Mouse (Mus musculus) CH12.LX (cell line): ENCODE results near the gene Psmd9.

Experiments used
- CTCF ChIP-seq, 2 experiments: IDR thresholded peaks in 1 of 2; conservative IDR thresholded peaks in 1 of 2; 2 replicates each; pipeline ENCODE4 v1.5.1; 2011 to 2012; ENCODE audit warnings: low read depth in 2 of 2, low read length in 2 of 2, improper control_type of control experiment in 1 of 2, inconsistent platforms in 1 of 2, mild to moderate bottlenecking in 1 of 2, moderate library complexity in 1 of 2
- JUND ChIP-seq: conservative IDR thresholded peaks from 2 replicates; pipeline ENCODE4 v1.6.1; 2011; ENCODE audit warnings: low read depth, low read length, improper control_type of control experiment
- MYC ChIP-seq: IDR thresholded peaks from 2 replicates; pipeline ENCODE4 v1.6.1; 2011; ENCODE audit warnings: low read depth, mild to moderate bottlenecking, improper control_type of control experiment, low read length
- POLR2A ChIP-seq: IDR thresholded peaks from 2 replicates; pipeline ENCODE4 v1.6.1; 2011; ENCODE audit warnings: low read depth, mild to moderate bottlenecking, improper control_type of control experiment, low read length
- POLR2AphosphoS2 ChIP-seq: IDR thresholded peaks from 2 replicates; pipeline ENCODE4 v1.6.1; 2011; ENCODE audit warnings: low read depth, low read length, improper control_type of control experiment
- USF2 ChIP-seq: conservative IDR thresholded peaks from 2 replicates; pipeline ENCODE4 v1.6.1; 2011; ENCODE audit warnings: low read depth, low read length, improper control_type of control experiment
- ZC3H11A ChIP-seq: IDR thresholded peaks from 2 replicates; pipeline ENCODE4 v1.6.1; 2012; ENCODE audit warnings: low read depth, mild to moderate bottlenecking, inconsistent platforms, low read length, improper control_type of control experiment
- ZKSCAN1 ChIP-seq: IDR thresholded peaks from 2 replicates; pipeline ENCODE4 v1.6.1; 2012; ENCODE audit warnings: low read depth, inconsistent platforms, low read length, improper control_type of control experiment, borderline replicate concordance

GRCm38 (mm10) chr5:123276636-123277341, 107.6 kb downstream of the Psmd9 start:
- TF ChIP-seq POLR2AphosphoS2, result no peak
- no peak for TF ChIP-seq POLR2A
- no peak for TF ChIP-seq MYC
- no peak for TF ChIP-seq CTCF (conservative IDR thresholded peaks at IDR 0.05 in 1 of 2, IDR thresholded peaks at IDR 0.05 in 1 of 2; ENCODE audit: low read depth in 2 of 2, low read length in 2 of 2)
- TF ChIP-seq USF2, result no peak
- TF ChIP-seq JUND, result no peak
- no peak for TF ChIP-seq ZKSCAN1
- TF ChIP-seq ZC3H11A, result no peak
